ENCODE assay signal across 10 mouse cellular contexts in genomic region chr2:110411428-110411827, GRCm38 (mm10). TPM values are rescaled to one million over a fixed set of nuclear protein-coding genes. Genes with fewer than 3 reads are reported as not detected.
DNase-seq lines count a peak whose midpoint lies in the region; ATAC-seq lines count a peak whose summit lies in the region.
"Had no signal": no experiment of that assay in that cellular context is flagged by ENCODE, and none has a peak within 500 bp of the region (broad histone marks: within the 10 kb centered on the region; RNA-seq: fewer than 3 reads in every experiment).

No protein-coding gene starts in this region.

- peak; percentile 67 to 75 for DNase-seq in heart, adult 18-20 months
- no peak for DNase-seq in heart, embryonic 10.5 days (ENCODE audit: low spot score)
- DNase-seq in gastrocnemius, postnatal 14 days: peak; percentile 50
- DNase-seq in layer of hippocampus, postnatal 25 days (ENCODE audit: extremely low spot score in 1 of 2, low spot score in 1 of 2): peak; percentile 22 to 39
- peak; percentile 31 for DNase-seq in right cerebral cortex, postnatal 14 days
- no peak for DNase-seq in forebrain, embryonic 10.5 days (ENCODE audit: extremely low spot score, low spot score)
- DNase-seq in kidney, postnatal 4 days: no peak
- DNase-seq: B cell, adult 2 months had no signal

- no peak overlapping the region for H3K9ac ChIP-seq in midbrain, embryonic 16.5 days (ENCODE audit: low read depth, low read length)
- H3K9ac ChIP-seq: liver, embryonic 15.5 days had no signal

- no peaks in the 10 kb centered on the region for H3K4me1 ChIP-seq in heart, embryonic 10.5 days
- no peaks in the 10 kb centered on the region for H3K4me1 ChIP-seq in midbrain, embryonic 16.5 days (ENCODE audit: control insufficient read depth, insufficient read depth, low read length)
- H3K4me1 ChIP-seq in forebrain, embryonic 10.5 days: no peaks in the 10 kb centered on the region
- H3K4me1 ChIP-seq: liver, embryonic 15.5 days had no signal

- no peaks in the 10 kb centered on the region for H3K27me3 ChIP-seq in heart, embryonic 10.5 days (ENCODE audit: insufficient read depth, poor library complexity, severe bottlenecking)
- no peaks in the 10 kb centered on the region for H3K27me3 ChIP-seq in midbrain, embryonic 16.5 days (ENCODE audit: control insufficient read depth, insufficient read depth, low read depth, low read length)
- H3K27me3 ChIP-seq in forebrain, embryonic 10.5 days (ENCODE audit: poor library complexity, severe bottlenecking): no peaks in the 10 kb centered on the region
- H3K27me3 ChIP-seq: liver, embryonic 15.5 days had no signal

- intact Hi-C loops in gastrocnemius, postnatal 14 days (cut with DNase I; ENCODE audit: low total_unique reads): no loop called here

- H3K4me3 ChIP-seq in heart, embryonic 10.5 days: no peak overlapping the region
- H3K4me3 ChIP-seq in midbrain, embryonic 16.5 days (ENCODE audit: low read depth, low read length): no peak overlapping the region
- no peak overlapping the region for H3K4me3 ChIP-seq in forebrain, embryonic 10.5 days
- H3K4me3 ChIP-seq: liver, embryonic 15.5 days had no signal

- no peaks in the 10 kb centered on the region for H3K9me3 ChIP-seq in heart, embryonic 10.5 days
- no peaks in the 10 kb centered on the region for H3K9me3 ChIP-seq in midbrain, embryonic 16.5 days (replicated peaks; ENCODE audit: control insufficient read depth, low read length, poor library complexity, severe bottlenecking)
- no peaks in the 10 kb centered on the region for H3K9me3 ChIP-seq in forebrain, embryonic 10.5 days
- H3K9me3 ChIP-seq: liver, embryonic 15.5 days had no signal

- H3K36me3 ChIP-seq in heart, embryonic 10.5 days: no peaks in the 10 kb centered on the region
- no peaks in the 10 kb centered on the region for H3K36me3 ChIP-seq in midbrain, embryonic 16.5 days (ENCODE audit: control insufficient read depth, insufficient read depth, low read length)
- no peaks in the 10 kb centered on the region for H3K36me3 ChIP-seq in forebrain, embryonic 10.5 days (replicated peaks)
- H3K36me3 ChIP-seq: liver, embryonic 15.5 days had no signal

- H3K4me2 ChIP-seq in midbrain, embryonic 16.5 days (ENCODE audit: low read length): no peak overlapping the region
- H3K4me2 ChIP-seq: liver, embryonic 15.5 days had no signal

- H3K27ac ChIP-seq in heart, embryonic 10.5 days: no peak overlapping the region
- H3K27ac ChIP-seq in midbrain, embryonic 16.5 days (ENCODE audit: low read length): no peak overlapping the region
- H3K27ac ChIP-seq in forebrain, embryonic 10.5 days: no peak overlapping the region
- H3K27ac ChIP-seq: liver, embryonic 15.5 days had no signal

- no peak for ATAC-seq in midbrain, embryonic 16.5 days

- WGBS in heart, embryonic 10.5 days: 84% methylated on average over 3 of the region's 3 CpGs
- WGBS in midbrain, embryonic 16.5 days: 90% methylated on average over 3 of the region's 3 CpGs
- 96% methylated on average over 3 of the region's 3 CpGs for WGBS in forebrain, embryonic 10.5 days

RNA-seq across cellular contexts. Expression of gene Fibin, which starts 48.4 kb away (rescaled TPM):
- 1 to 10 TPM; 4.0 to 7.8 TPM for total RNA-seq in heart, adult 18-20 months (2021)
- polyA plus RNA-seq in heart, embryonic 10.5 days (2016; fragmentation: Nextera tagmentation; extraction: Ambion mirVana): 1.1 and 3.5 TPM in 2 replicates
- 10 to 100 TPM; 10.1 to 17.6 TPM for total RNA-seq in gastrocnemius, postnatal 14 days (2021)
- 1 to 10 TPM; 1.6 to 3.7 TPM for total RNA-seq in layer of hippocampus, postnatal 25 days (2021)
- 2.4 and 4.4 TPM in 2 replicates for polyA plus RNA-seq in midbrain, embryonic 16.5 days (2015; fragmentation: Nextera tagmentation; extraction: Ambion mirVana)
- 0.43 and 1.2 TPM in 2 replicates for polyA plus RNA-seq in forebrain, embryonic 10.5 days (2016; fragmentation: Nextera tagmentation; extraction: Ambion mirVana)

Comparison
In these comparisons a context has a peak if more than half of its experiments do, and no peak if none do; other contexts are left out.
1. DNase-seq: peak in heart, adult 18-20 months (2 of 2), gastrocnemius, postnatal 14 days (single experiment), layer of hippocampus, postnatal 25 days (2 of 2) and right cerebral cortex, postnatal 14 days (single experiment); none in heart, embryonic 10.5 days (single experiment), forebrain, embryonic 10.5 days (single experiment) and kidney, postnatal 4 days (0 of 2).